ENCODE assay signal across 8 mouse cellular contexts in the genomic region with DNA sequence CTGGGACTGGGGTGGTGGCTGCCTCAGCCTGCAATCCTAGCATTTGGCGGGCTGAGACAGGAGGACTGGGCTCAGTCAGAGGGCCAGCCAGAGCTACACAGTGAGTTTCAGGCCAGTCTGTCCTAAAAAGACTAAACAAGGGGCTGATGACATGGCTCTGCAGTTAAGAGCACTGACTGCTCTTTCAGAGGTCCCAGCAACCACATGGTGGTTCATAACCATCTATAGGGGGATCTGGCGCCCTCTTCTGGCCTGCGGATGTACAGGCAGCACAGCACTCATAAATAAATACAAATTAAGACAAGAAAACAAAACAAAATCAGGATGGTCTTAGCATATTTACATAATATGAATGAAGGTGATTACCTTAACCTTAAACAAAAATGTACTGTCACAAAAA. TPM values are rescaled to one million over a fixed set of nuclear protein-coding genes. Genes with fewer than 3 reads are reported as not detected.
DNase-seq lines count a peak whose midpoint lies in the region; ATAC-seq and TF ChIP-seq lines count a peak whose summit lies in the region.

No protein-coding gene starts in this region.

- no peaks in the 10 kb centered on the region for H3K27me3 ChIP-seq in hindbrain, embryonic 11.5 days (ENCODE audit: control insufficient read depth, insufficient read depth, low read length)
- no peaks in the 10 kb centered on the region for H3K27me3 ChIP-seq in limb, embryonic 10.5 days (ENCODE audit: low read depth, poor library complexity, severe bottlenecking)

- ATAC-seq in cerebellum, adult (ENCODE audit: insufficient number of reproducible peaks, low FRiP score, low TSS enrichment) = no peak
- ATAC-seq in erythroid progenitor cell, adult 5-6 weeks (replicated peaks; ENCODE audit: low FRiP score, poor library complexity, severe bottlenecking) = peak; percentile 51
- no peak for ATAC-seq in hindbrain, embryonic 11.5 days (ENCODE audit: low FRiP score)

- no peaks in the 10 kb centered on the region for H3K9me3 ChIP-seq in hindbrain, embryonic 11.5 days (ENCODE audit: control insufficient read depth, low read length)
- no peaks in the 10 kb centered on the region for H3K9me3 ChIP-seq in limb, embryonic 10.5 days (replicated peaks)

- peak; percentile 72; the same call in 1 of the 2 replicates for TF ChIP-seq CTCF in brain, embryonic 14.5 days (IDR thresholded peaks at IDR 0.05; ENCODE audit: borderline replicate concordance, extremely low read depth, insufficient read depth, insufficient read length)

- H3K4me1 ChIP-seq in hindbrain, embryonic 11.5 days (replicated peaks; ENCODE audit: control insufficient read depth, insufficient read depth, low read length) = 0 out of 2 replicates have a peak, but pooled peaks cover 3% of the 10 kb centered on the region
- H3K4me1 ChIP-seq in limb, embryonic 10.5 days = peaks cover 23% of the 10 kb centered on the region

- DNase-seq in cerebellum, adult 11 months = peak; percentile 62
- DNase-seq in brain, embryonic 14.5 days (ENCODE audit: low read depth) = peak; percentile 85
- DNase-seq in hindbrain, embryonic 11.5 days (ENCODE audit: low spot score) = peak; percentile 79
- DNase-seq in limb, embryonic 10.5 days (ENCODE audit: low spot score) = peak; percentile 75
- DNase-seq in mesoderm, embryonic 11.5 days (ENCODE audit: low read depth, low spot score) = peak; percentile 70
- DNase-seq in spleen, postnatal 10 days (ENCODE audit: low spot score in 2 of 2) = peak; percentile 82 to 95

- no peak overlapping the region for H3K9ac ChIP-seq in hindbrain, embryonic 11.5 days (ENCODE audit: low read depth, low read length)

- no peak overlapping the region; the same call in 1 of the 2 replicates for H3K4me3 ChIP-seq in hindbrain, embryonic 11.5 days (ENCODE audit: low read depth, low read length)
- peak overlapping the region; percentile 89 for H3K4me3 ChIP-seq in limb, embryonic 10.5 days

- 29% methylated on average over 3 of the region's 3 CpGs for whole genome bisulfite sequencing in hindbrain, embryonic 11.5 days
- WGBS in limb, embryonic 10.5 days = 35% methylated on average over 3 of the region's 3 CpGs

- peak overlapping the region; percentile 55 for H3K4me2 ChIP-seq in hindbrain, embryonic 11.5 days (replicated peaks; ENCODE audit: low read depth, low read length)

- H3K36me3 ChIP-seq in hindbrain, embryonic 11.5 days (ENCODE audit: control insufficient read depth, insufficient read depth, low read length) = peaks cover 5% of the 10 kb centered on the region; the same call in 1 of the 2 replicates
- peaks cover 45% of the 10 kb centered on the region for H3K36me3 ChIP-seq in limb, embryonic 10.5 days

- no peak overlapping the region for H3K27ac ChIP-seq in hindbrain, embryonic 11.5 days (ENCODE audit: low read depth, low read length)
- H3K27ac ChIP-seq in limb, embryonic 10.5 days = peak overlapping the region; percentile 27; the same call in 1 of the 2 replicates

- no peak for TF ChIP-seq POLR2A in brain, embryonic 14.5 days (IDR thresholded peaks at IDR 0.05; ENCODE audit: borderline replicate concordance, extremely low read depth, insufficient read depth, insufficient read length, poor library complexity, severe bottlenecking)

RNA-seq across cellular contexts. Expression of gene Tmem50a, which starts 1.4 kb away (rescaled TPM):
- polyA plus RNA-seq in brain, embryonic 14.5 days (2012; rRNA removed) = 132 and 143 TPM in 2 replicates
- total RNA-seq in erythroid progenitor cell, adult 5-6 weeks (2015; ENCODE audit: low replicate concordance) = 85.5 and 150 TPM in 2 replicates
- 70.6 and 90.5 TPM in 2 replicates for total RNA-seq in erythroid progenitor cell, adult 5-6 weeks (2017; ENCODE audit: low replicate concordance)
- polyA plus RNA-seq in hindbrain, embryonic 11.5 days (2014; fragmentation: Nextera tagmentation; extraction: Ambion mirVana) = 153 and 167 TPM in 2 replicates
- 129 and 133 TPM in 2 replicates for polyA plus RNA-seq in limb, embryonic 10.5 days (2016; fragmentation: Nextera tagmentation; extraction: Ambion mirVana)

RNA-seq across cellular contexts. Expression of gene Rsrp1, which starts 10.0 kb away (rescaled TPM):
- 541 and 940 TPM in 2 replicates for polyA plus RNA-seq in brain, embryonic 14.5 days (2012; rRNA removed)
- total RNA-seq in erythroid progenitor cell, adult 5-6 weeks (2015; ENCODE audit: low replicate concordance) = 722 and 849 TPM in 2 replicates
- total RNA-seq in erythroid progenitor cell, adult 5-6 weeks (2017; ENCODE audit: low replicate concordance) = 222 and 384 TPM in 2 replicates
- 382 and 434 TPM in 2 replicates for polyA plus RNA-seq in hindbrain, embryonic 11.5 days (2014; fragmentation: Nextera tagmentation; extraction: Ambion mirVana)
- 299 and 383 TPM in 2 replicates for polyA plus RNA-seq in limb, embryonic 10.5 days (2016; fragmentation: Nextera tagmentation; extraction: Ambion mirVana)

RNA-seq across cellular contexts. Expression of gene Syf2, which starts 17.3 kb away (rescaled TPM):
- polyA plus RNA-seq in brain, embryonic 14.5 days (2012; rRNA removed) = 50.4 and 51.7 TPM in 2 replicates
- 66.7 and 95.9 TPM in 2 replicates for total RNA-seq in erythroid progenitor cell, adult 5-6 weeks (2015; ENCODE audit: low replicate concordance)
- total RNA-seq in erythroid progenitor cell, adult 5-6 weeks (2017; ENCODE audit: low replicate concordance) = 180 and 263 TPM in 2 replicates
- 77.6 and 80.3 TPM in 2 replicates for polyA plus RNA-seq in hindbrain, embryonic 11.5 days (2014; fragmentation: Nextera tagmentation; extraction: Ambion mirVana)
- 67.3 and 67.9 TPM in 2 replicates for polyA plus RNA-seq in limb, embryonic 10.5 days (2016; fragmentation: Nextera tagmentation; extraction: Ambion mirVana)

RNA-seq across cellular contexts. Expression of gene Rhd, which starts 49.1 kb away (rescaled TPM):
- 0.53 and 0.57 TPM in 2 replicates for polyA plus RNA-seq in brain, embryonic 14.5 days (2012; rRNA removed)
- 1,050 and 1,093 TPM in 2 replicates for total RNA-seq in erythroid progenitor cell, adult 5-6 weeks (2015; ENCODE audit: low replicate concordance)
- 1,285 and 1,461 TPM in 2 replicates for total RNA-seq in erythroid progenitor cell, adult 5-6 weeks (2017; ENCODE audit: low replicate concordance)
- 15.1 and 19.4 TPM in 2 replicates for polyA plus RNA-seq in hindbrain, embryonic 11.5 days (2014; fragmentation: Nextera tagmentation; extraction: Ambion mirVana)
- 9.7 and 9.8 TPM in 2 replicates for polyA plus RNA-seq in limb, embryonic 10.5 days (2016; fragmentation: Nextera tagmentation; extraction: Ambion mirVana)
